Mouse (Mus musculus): ENCODE measurements at regions not wholly inside any gene's neighbourhood (a gene's known extent, or its start where the extent isn't known, plus 50 kb on each side); places are given as distances from the start of the nearest gene placed in this dataset.

DNA sequence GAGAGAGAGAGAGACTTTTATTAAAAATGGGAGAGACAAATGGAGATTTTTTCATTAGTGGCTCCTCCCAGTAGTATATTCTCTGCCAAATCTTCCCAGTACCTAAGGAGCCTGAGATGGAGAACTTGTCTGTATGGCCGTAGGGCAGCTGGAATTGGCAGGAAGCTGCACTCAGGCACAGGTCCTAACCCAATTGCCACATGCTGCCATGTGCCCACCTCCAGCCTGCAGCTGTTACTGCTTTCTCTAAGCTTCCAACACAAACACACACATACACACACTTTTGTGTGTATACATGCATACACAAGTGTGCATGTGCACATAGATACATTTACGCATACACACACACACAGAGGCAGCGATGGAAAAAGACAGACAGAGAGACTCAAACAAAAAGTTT, 56.5 kb upstream of the Gm10260 start:
- no peak overlapping the region for H3K4me3 ChIP-seq (ENCODE audit: low read depth, low read length)
- no peak overlapping the region for H3K27ac ChIP-seq (replicated peaks; ENCODE audit: low read depth, low read length)
- no peaks in the 10 kb centered on the region for H3K4me1 ChIP-seq (ENCODE audit: control insufficient read depth, insufficient read depth, low read length)
- no peaks in the 10 kb centered on the region for H3K9me3 ChIP-seq (replicated peaks; ENCODE audit: control insufficient read depth, low read length)
- no peaks in the 10 kb centered on the region for H3K27me3 ChIP-seq (ENCODE audit: control insufficient read depth, insufficient read depth, low read length)
- no peak for ATAC-seq (replicated peaks; ENCODE audit: insufficient number of reproducible peaks, low FRiP score, low TSS enrichment, low read depth)
- H3K9ac ChIP-seq (replicated peaks; ENCODE audit: low read length): no peak overlapping the region
- no peaks in the 10 kb centered on the region for H3K36me3 ChIP-seq (replicated peaks; ENCODE audit: control insufficient read depth, insufficient read depth, low read depth, low read length)
- WGBS: 90% methylated on average over 3 of the region's 3 CpGs
- DNase-seq (ENCODE audit: low spot score): no peak
- no peak overlapping the region for H3K4me2 ChIP-seq (ENCODE audit: low read depth, low read length)

Data from embryonic facial prominence, embryonic 11.5 days (tissue).